Mouse (Mus musculus) cerebellum, postnatal 36 days (tissue): ENCODE results near the gene Dstyk.
A peak's percentile ranks its signal among the peaks of the same experiment; 100 is the strongest.
"Not testable (repeated sequence)": the region's sequence is repeated elsewhere in the genome, so short reads cannot be mapped to it uniquely, and the experiment has no call there.

Experiments used
- DNase-seq, 2 experiments: peaks; one replicate each; pipeline ENCODE4 v3.0.0; 2021 to 2022; ENCODE audit warnings: mixed read lengths in 2 of 2

Gene Dstyk

DNA sequence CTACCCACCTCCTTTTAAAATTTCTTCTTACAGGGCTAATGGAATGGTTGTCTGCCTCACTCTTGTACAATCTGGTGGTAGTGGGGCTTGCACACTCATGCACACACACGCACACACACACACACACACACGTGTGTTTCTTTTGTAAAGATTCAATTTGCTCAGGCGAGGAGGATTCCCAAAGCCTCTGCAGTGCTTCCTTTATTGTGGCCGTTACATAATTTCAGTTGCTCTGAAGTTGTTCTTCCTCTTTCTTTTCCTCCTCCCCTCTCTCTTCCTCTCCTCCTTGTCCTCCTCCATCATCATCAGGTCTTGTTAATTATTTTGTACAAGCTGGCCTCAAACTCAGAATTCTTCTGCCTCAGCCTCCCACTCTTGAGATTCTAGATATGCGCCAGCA lies 20.0 kb downstream of the Dstyk start:
- no peak for DNase-seq

GRCm38 (mm10) chr1:132440896-132441435 lies 23.6 kb downstream of the Dstyk start:
- no peak for DNase-seq

DNA sequence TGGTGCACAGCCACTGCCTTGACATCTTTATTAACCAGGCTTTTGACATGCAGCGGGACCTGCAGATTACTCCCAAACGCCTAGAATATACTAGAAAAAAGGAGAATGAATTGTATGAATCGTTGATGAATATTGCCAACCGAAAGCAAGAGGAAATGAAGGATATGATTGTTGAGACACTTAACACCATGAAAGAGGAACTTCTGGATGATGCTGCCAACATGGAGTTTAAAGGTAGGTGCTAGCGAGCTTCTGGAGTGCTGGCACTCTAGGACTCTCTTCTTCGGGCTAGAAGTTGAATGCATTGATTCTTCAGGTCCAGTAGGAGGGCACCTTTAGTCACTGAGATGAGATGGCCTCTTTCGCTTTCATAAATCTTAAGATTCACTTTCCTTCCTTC lies 32.4 kb downstream of the Dstyk start:
- DNase-seq = no peak

DNA sequence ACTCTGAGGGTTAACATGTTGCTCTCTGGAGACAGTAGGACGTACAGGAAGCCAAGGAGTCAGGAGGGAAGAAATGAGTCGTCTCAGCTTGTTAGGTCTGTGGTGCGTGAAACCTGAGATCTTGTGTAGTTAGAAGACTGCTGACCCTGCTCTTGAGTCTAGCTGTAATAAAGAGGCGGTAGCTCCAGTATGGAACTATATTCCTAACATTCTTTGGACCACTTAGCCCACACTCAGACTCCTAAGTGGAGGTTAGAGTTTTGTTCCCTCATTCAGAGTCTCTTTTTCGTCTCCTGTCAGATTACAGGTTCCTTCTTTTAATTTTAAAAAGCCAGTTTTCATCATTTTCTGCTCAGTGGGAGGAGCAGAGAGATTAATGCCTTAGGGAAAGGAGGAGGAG lies 47.3 kb downstream of the Dstyk start:
- no peak for DNase-seq

GRCm38 (mm10) chr1:132468926-132469325 lies 51.6 kb downstream of the Dstyk start:
- no peak for DNase-seq

DNA sequence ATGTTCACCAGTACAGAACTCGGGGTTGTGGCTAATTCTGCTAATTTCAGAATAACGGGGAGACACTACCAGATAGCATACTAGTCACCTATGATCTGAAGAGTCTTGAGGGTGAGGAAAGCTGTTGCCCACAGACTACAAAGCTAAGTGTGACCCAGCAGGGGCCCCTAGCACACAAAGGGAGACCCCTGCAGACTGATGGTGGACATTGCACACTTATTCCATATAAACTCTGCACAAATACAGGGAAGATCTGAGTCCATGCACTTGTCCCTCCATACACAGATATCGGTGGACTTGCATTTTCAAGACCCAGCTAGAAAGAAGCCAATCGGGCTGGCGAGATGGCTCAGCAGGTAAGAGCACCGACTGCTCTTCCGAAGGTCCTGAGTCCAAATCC lies 52.2 kb downstream of the Dstyk start:
- DNase-seq = no peak

GRCm38 (mm10) chr1:132470031-132470430 lies 52.7 kb downstream of the Dstyk start:
- not testable (repeated sequence) for DNase-seq

DNA sequence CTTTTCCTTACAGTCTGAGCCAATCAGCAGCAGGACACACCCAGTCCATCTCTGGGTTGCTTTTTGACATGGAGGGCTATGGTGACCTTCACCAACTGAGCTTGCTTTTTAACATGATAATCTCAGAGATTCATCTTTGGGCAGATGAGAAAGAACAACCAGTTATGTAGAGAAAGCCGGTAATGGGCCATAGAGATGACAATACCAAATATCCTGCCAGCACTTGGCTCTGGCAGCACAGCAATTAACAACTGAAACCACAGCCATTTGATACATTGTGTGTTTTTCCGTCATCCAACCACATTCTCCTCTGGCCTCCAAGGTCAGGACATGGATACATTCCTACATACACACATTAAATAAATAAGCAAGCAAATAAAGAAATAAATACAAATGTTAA lies 53.7 kb downstream of the Dstyk start:
- no peak for DNase-seq

GRCm38 (mm10) chr1:132471499-132471898 lies 54.1 kb downstream of the Dstyk start:
- no peak for DNase-seq

- DNase-seq = no peak
These were observed 55.2 kb downstream of the Dstyk start for GRCm38 (mm10) chr1:132472537-132472936.

- DNase-seq = no peak
These were observed 57.1 kb downstream of the Dstyk start for GRCm38 (mm10) chr1:132474496-132474895.

DNA sequence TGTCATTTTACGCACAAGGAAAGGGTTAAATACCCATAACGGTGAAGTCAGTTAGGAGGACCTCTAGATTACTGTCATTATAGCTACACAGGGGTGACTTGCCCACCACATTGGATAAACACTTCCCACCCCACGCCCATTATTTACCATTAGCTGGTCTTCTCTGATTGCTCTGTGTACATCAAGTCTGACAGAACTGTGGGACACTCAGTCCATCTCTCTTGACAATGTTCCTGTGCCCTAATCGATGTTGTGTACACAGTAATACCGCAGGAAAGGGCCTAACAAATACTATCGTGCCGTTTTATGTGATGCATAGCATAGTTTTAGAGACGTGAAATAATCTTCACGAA lies 59.2 kb downstream of the Dstyk start:
- DNase-seq = no peak

DNA sequence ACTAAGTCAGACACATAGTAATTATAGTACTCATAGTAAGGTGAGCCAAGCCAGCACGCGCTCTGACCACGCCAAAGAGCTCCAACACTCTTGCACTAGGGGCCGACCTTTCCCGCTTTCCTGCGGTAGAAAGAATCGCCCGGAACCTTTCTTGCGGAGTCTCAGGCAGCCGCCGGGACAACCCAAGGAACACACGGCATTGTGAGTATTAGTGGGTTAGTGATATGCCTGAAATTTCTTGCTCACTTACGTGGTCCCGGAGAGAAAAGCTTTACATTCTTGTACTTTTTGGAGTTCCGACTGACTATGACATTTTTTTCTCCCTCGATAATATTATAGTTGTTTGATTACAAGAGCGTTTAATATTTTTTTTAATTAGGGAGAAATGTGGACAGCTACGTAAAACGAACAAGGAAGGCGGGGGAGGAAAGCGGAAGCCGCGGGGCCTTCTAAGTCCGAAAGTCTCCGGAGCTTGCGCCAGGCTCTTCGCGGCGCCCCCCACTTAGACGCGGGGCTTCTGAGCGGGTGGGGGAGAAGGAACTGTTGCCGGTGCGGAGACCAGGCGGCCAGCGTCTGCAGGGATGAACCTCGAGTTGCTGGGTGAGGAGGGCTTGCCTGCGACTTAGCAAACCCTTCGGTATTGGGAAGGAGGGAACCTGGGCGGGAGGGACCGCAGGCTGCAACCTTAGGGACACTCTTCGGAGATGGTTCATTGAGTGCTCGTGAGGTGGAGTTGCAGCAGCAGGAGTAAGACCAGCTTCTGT lies 59.8 kb downstream of the Dstyk start, which contains the start of gene Rbbp5:
Rbbp5 (plus strand) TSS at position 438 of the 764 bp plus-strand sequence.
- peak; percentile 86 to 93 for DNase-seq

- DNase-seq = no peak
These were observed 62.1 kb downstream of the Dstyk start for GRCm38 (mm10) chr1:132479438-132479837.

- no peak for DNase-seq
These were observed 64.3 kb downstream of the Dstyk start for GRCm38 (mm10) chr1:132481619-132482018.

GRCm38 (mm10) chr1:132483234-132483633 lies 65.9 kb downstream of the Dstyk start:
- DNase-seq = no peak

DNA sequence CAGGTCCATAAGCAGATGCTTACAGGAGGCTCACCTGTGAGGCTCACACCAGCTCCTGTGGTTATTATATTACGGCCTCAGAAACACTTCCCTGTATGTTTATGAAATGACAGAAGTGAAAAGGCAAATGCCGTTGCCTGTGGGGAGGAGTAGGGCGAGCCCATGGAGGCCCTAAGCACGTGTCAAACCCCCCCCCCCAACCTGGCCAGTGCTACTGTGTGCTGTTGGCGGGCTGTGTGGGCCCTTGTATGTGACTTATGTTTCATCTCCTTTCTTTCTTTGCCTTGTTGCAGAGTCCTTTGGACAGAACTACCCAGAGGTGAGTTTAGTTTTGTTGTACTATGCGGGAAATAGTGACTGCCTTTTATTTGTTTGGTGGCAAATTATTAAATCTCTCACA lies 66.4 kb downstream of the Dstyk start:
- DNase-seq = no peak

DNA sequence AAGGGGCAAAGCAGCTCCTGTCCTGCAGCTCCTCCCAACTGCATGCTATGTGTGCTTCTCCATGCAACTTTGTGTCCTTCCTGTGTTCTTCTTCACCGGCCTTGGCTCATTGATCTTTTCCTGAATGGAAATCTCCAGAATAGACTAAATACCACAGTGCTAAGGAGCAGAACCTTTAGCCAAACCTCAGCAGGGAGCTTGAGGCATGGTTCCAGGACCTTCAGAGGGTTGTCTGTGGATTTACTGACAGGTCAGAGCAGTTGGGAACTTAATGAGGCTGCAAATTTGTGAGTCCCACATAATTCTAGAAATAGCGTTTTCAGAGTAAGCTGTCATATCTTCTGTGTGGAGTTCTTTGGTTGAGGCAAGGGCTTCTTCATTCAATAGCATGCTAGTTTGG lies 83.2 kb downstream of the Dstyk start:
- DNase-seq = peak in 1 of 2 experiments; percentile 47

DNA sequence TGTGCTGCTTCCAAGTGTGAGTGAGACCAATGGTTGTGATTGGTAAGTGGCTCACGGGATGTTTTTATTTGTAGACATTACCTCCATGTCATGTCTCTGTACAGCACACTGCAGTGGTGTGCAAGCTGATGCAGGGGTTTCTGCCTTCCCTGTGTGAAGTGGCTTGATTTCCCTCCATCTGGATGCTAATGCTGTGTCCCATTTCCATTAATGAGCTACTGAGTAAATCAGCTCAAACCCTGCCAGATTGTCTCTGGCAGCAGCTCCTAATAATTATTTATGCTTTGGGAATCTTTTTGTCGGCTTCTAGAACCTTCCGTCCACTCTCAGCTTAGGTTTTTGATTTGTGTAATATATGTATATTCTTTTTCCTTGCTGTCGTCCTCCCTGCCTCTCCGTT lies 87.8 kb downstream of the Dstyk start:
- DNase-seq = no peak

GRCm38 (mm10) chr1:132506058-132506457 lies 88.7 kb downstream of the Dstyk start, which contains the start of gene Tmem81:
Gene Tmem81 (plus strand): TSS chr1:132506230.
- no peak for DNase-seq

- DNase-seq = no peak
These were observed 89.3 kb downstream of the Dstyk start for GRCm38 (mm10) chr1:132506656-132507055.

GRCm38 (mm10) chr1:132509771-132510170 lies 92.4 kb downstream of the Dstyk start:
- peak; percentile 18 to 38 for DNase-seq

DNA sequence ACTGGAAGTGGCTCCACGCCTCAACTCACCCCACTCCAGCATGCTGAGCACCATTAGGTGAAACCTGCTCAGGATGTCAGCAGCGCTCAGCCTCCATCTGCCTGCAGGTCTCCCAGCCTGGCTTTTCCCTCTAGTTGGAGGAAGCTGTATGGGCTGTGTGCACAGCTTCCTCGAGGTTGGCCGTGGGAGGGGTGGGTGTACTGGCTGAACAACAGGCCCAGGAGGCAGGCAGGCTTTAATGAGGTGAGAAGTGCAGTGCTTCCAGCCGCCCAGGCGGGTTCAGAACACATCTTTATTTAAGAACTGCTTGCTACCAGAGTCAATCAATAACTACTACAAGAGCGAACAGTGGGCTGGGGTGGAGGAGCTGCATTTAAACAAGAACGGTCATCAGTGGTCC lies 94.2 kb downstream of the Dstyk start:
- peak; percentile 29 to 31 for DNase-seq

- peak; percentile 7 to 37 for DNase-seq
These were observed 94.8 kb downstream of the Dstyk start for GRCm38 (mm10) chr1:132512106-132512505.

DNA sequence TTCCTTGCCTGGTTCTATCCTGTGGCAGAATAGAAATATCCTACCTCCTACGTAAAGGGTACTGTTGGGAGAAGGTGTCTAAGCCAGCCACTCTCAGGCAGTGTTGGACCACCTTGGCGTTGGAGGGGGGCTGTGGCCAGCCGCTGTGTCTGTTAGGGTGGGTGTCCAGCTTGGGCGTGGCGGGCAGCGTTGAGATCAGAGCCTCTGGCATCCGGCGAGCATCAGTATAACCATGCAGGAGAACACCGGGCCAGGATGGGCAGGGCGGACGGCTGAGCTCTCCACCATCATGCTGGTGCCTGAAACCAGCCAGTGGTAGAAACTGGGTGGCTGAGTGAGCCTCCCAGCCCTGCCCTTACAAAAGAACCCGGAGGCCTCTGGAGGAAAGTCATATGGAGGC lies 98.0 kb downstream of the Dstyk start:
- DNase-seq = peak in 1 of 2 experiments; percentile 7
